Mouse (Mus musculus): ENCODE measurements at regions not wholly inside any gene's neighbourhood (a gene's known extent, or its start where the extent isn't known, plus 50 kb on each side); places are given as distances from the start of the nearest gene placed in this dataset.

DNA sequence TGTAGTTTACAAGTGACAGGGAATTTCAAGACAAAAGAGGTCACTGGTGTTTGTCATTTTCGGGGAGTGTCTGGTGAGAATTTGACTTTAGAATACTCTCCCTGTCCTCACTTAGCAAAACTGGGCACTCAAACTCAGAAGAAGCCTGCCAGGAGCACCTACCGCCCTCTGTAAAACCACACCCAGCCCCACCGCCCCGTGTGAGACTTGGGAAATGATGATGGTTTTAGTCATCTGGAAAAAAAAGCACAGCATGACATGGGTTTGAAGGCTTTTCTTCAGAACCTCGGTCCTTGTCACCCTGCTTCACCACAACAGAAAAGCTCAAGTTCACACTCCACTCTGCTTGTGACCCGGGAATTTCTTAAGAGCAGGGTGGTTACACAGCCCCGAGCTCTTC lies 210.4 kb upstream of the Spdye4c start:
- 58% methylated on average over 7 of the region's 7 CpGs for WGBS
- H3K9me3 ChIP-seq (ENCODE audit: control insufficient read depth, low read length), result no peaks in the 10 kb centered on the region
- no peak overlapping the region for H3K27ac ChIP-seq (ENCODE audit: low read depth, low read length)
- H3K4me3 ChIP-seq (ENCODE audit: low read length), result no peak overlapping the region
- H3K4me2 ChIP-seq (replicated peaks; ENCODE audit: low read depth, low read length), result no peak overlapping the region
- H3K9ac ChIP-seq (ENCODE audit: low read depth, low read length), result no peak overlapping the region
- H3K27me3 ChIP-seq (ENCODE audit: control insufficient read depth, insufficient read depth, low read length), result no peaks in the 10 kb centered on the region
- peaks cover 10% of the 10 kb centered on the region; the same call in 1 of the 2 replicates for H3K4me1 ChIP-seq (ENCODE audit: control insufficient read depth, insufficient read depth, low read length)
- no peaks in the 10 kb centered on the region for H3K36me3 ChIP-seq (ENCODE audit: control insufficient read depth, insufficient read depth, low read length)
- no peak for ATAC-seq (ENCODE audit: low FRiP score, low TSS enrichment)

DNA sequence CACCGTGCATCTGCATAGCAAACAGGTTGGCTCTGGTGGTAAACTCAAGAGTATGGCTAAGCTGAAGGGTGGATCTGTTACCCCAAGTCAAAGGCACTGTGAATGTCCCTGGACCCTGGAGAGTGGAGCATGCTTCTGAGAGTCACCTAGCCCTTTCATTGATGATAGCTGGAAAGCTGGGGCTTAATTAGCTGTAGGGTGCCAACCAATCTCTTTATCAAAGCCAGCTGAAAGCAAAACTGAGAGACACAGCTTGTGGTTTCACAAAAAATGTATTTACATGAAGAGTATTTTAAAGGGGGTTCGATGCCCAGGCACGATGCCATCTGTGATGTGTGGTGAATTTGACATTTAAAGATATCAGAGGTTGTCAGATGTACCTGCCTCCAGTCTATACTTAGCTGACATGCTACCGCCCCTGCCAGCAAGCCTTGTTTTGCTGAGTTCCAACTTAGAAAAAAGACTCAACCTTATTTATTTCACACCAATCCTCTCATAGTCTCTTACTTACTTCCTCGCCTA lies 209.3 kb upstream of the Spdye4c start:
- H3K4me1 ChIP-seq (ENCODE audit: control insufficient read depth, insufficient read depth, low read length), result peaks cover 10% of the 10 kb centered on the region; the same call in 1 of the 2 replicates
- H3K27me3 ChIP-seq (ENCODE audit: control insufficient read depth, insufficient read depth, low read length), result no peaks in the 10 kb centered on the region
- H3K36me3 ChIP-seq (ENCODE audit: control insufficient read depth, insufficient read depth, low read length), result no peaks in the 10 kb centered on the region
- H3K9ac ChIP-seq (ENCODE audit: low read depth, low read length), result no peak overlapping the region
- H3K9me3 ChIP-seq (ENCODE audit: control insufficient read depth, low read length), result no peaks in the 10 kb centered on the region
- no peak overlapping the region for H3K4me3 ChIP-seq (ENCODE audit: low read length)
- H3K4me2 ChIP-seq (replicated peaks; ENCODE audit: low read depth, low read length), result no peak overlapping the region
- no peak overlapping the region for H3K27ac ChIP-seq (ENCODE audit: low read depth, low read length)
- no peak for ATAC-seq (ENCODE audit: low FRiP score, low TSS enrichment)
- WGBS, result 84% methylated on average over 5 of the region's 5 CpGs

DNA sequence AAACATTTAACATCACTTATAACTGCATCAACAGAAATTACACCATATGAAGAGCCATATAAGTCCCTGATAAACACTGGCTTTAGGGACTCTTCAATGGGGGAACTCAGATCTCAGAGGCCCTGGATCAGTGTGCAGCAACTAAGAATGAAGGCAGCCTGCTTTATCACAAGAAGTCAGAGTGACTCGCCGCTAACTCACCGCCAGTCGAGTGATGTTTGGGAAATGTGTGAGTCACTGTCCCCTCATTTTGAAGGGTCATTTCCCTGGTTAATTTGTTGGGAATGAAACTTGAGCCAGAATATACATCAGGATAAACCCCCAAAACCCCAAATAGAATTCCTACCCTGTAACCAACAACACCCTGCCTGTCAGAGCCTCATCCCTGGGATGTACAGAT lies 208.5 kb upstream of the Spdye4c start:
- H3K36me3 ChIP-seq (ENCODE audit: control insufficient read depth, insufficient read depth, low read length), result no peaks in the 10 kb centered on the region
- no peaks in the 10 kb centered on the region for H3K9me3 ChIP-seq (ENCODE audit: control insufficient read depth, low read length)
- no peak overlapping the region for H3K27ac ChIP-seq (ENCODE audit: low read depth, low read length)
- no peak overlapping the region for H3K9ac ChIP-seq (ENCODE audit: low read depth, low read length)
- H3K27me3 ChIP-seq (ENCODE audit: control insufficient read depth, insufficient read depth, low read length), result no peaks in the 10 kb centered on the region
- H3K4me2 ChIP-seq (replicated peaks; ENCODE audit: low read depth, low read length), result no peak overlapping the region
- WGBS, result 54% methylated on average over 4 of the region's 4 CpGs
- H3K4me1 ChIP-seq (ENCODE audit: control insufficient read depth, insufficient read depth, low read length), result peaks cover 5% of the 10 kb centered on the region; the same call in 1 of the 2 replicates
- H3K4me3 ChIP-seq (ENCODE audit: low read length), result no peak overlapping the region
- ATAC-seq (ENCODE audit: low FRiP score, low TSS enrichment), result no peak

DNA sequence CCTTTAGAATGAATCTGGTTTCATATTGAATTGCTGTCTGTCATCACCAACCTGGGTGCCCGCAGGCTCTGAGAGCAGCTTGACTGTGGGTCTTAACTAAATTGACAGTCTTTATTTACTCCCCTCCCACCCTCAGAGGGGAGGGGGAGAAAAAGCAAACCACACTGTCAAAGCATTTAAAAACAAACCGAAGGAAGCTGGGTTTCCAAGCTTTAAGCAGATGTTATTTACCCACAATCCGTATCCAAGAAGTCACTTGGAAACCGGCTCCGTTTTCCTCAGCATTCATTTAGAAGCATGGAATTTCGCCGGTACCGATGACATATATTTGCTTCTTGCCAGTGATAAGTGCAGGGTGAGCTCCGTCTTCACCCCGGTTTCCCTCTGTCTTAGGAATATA lies 206.4 kb upstream of the Spdye4c start:
- Histone ChIP-seq H3K4me2 (replicated peaks; ENCODE audit: low read depth, low read length) (no peak overlapping the region), H3K4me1 (ENCODE audit: control insufficient read depth, insufficient read depth, low read length) (peaks cover 8% of the 10 kb centered on the region; the same call in 1 of the 2 replicates), H3K9ac (ENCODE audit: low read depth, low read length) (no peak overlapping the region), H3K36me3 (ENCODE audit: control insufficient read depth, insufficient read depth, low read length) (no peaks in the 10 kb centered on the region), H3K27me3 (ENCODE audit: control insufficient read depth, insufficient read depth, low read length) (no peaks in the 10 kb centered on the region), H3K9me3 (ENCODE audit: control insufficient read depth, low read length) (no peaks in the 10 kb centered on the region), H3K27ac (ENCODE audit: low read depth, low read length) (no peak overlapping the region), H3K4me3 (ENCODE audit: low read length) (no peak overlapping the region)
- ATAC-seq (ENCODE audit: low FRiP score, low TSS enrichment), result no peak
- WGBS, result 73% methylated on average over 10 of the region's 10 CpGs

DNA sequence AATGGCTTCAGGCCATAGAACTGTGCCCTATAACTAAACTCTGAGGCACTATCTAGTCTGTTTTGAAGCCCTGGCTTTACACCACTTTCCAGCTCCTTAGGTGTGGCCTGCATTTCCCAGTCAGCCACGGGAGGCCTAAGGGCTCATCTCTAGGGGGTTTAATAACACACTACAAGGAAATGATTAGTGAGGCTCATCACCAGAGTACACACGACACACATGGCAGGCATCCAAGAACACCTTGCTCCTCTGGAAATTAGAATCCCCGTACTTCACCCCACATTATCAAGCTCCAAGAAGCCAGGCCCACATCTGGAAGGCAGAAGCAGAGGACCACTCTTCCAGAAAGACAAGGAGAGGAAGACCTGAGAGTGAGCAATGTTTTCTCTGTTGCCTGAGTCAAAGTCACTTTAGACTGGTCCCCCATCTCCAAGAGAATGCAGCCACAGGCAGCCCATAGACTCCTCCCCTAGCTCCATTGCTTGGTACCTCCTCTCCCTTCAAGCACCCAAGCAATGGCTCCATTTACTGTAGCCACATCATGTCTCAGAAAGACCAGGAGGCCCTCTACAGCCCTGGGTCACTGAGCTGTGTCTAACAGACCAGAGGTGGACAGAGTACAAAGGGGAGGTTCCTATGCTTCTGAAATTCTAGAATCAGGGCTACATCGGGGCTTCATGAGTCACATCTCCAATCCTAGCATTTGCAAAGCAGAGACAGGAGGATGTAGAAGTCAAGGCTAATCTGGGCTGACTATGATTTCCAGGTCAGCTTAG lies 204.0 kb upstream of the Spdye4c start:
- no peak for ATAC-seq (ENCODE audit: low FRiP score, low TSS enrichment)
- WGBS, result 51% methylated on average over 4 of the region's 4 CpGs
- H3K36me3 ChIP-seq (ENCODE audit: control insufficient read depth, insufficient read depth, low read length), result no peaks in the 10 kb centered on the region
- H3K27ac ChIP-seq (ENCODE audit: low read depth, low read length), result no peak overlapping the region
- no peak overlapping the region for H3K4me3 ChIP-seq (ENCODE audit: low read length)
- peaks cover 9% of the 10 kb centered on the region for H3K4me1 ChIP-seq (ENCODE audit: control insufficient read depth, insufficient read depth, low read length)
- no peaks in the 10 kb centered on the region for H3K27me3 ChIP-seq (ENCODE audit: control insufficient read depth, insufficient read depth, low read length)
- no peak overlapping the region for H3K4me2 ChIP-seq (replicated peaks; ENCODE audit: low read depth, low read length)
- no peaks in the 10 kb centered on the region for H3K9me3 ChIP-seq (ENCODE audit: control insufficient read depth, low read length)
- no peak overlapping the region for H3K9ac ChIP-seq (ENCODE audit: low read depth, low read length)

DNA sequence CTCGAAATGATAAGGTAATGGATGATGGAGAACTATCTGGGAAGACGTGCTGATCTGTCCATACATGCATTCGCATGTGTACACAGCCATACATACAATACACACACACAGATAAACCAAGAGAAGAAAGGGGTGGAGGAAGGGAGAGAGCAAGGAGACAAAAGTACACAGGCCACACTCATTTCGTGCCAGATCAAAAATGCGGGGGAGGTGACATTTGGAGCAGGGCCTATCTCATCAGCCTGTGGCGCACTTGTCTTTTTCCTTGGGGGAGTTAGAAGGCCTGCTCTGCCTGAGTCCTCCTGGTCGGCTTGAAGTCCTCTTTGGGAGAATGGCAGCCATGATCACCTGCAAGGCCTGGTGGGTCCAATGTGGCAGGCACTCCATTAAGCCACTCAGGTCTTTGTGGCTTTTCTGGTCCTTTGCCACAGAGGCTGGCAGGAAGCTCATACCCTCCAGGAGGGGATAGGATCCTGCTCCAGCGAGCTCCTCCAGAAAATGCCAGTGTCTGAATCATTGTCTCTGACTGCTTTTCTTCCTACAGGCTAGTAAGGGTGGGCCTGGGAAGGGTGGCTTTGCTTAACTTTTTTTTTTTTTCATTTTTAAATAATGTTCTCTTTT lies 203.0 kb upstream of the Spdye4c start:
- H3K9me3 ChIP-seq (ENCODE audit: control insufficient read depth, low read length), result no peaks in the 10 kb centered on the region
- 76% methylated on average over 8 of the region's 8 CpGs for WGBS
- H3K4me1 ChIP-seq (ENCODE audit: control insufficient read depth, insufficient read depth, low read length), result peaks cover 16% of the 10 kb centered on the region
- no peak overlapping the region for H3K4me2 ChIP-seq (replicated peaks; ENCODE audit: low read depth, low read length)
- no peaks in the 10 kb centered on the region for H3K27me3 ChIP-seq (ENCODE audit: control insufficient read depth, insufficient read depth, low read length)
- H3K4me3 ChIP-seq (ENCODE audit: low read length), result no peak overlapping the region
- no peak overlapping the region for H3K9ac ChIP-seq (ENCODE audit: low read depth, low read length)
- H3K36me3 ChIP-seq (ENCODE audit: control insufficient read depth, insufficient read depth, low read length), result no peaks in the 10 kb centered on the region
- no peak for ATAC-seq (ENCODE audit: low FRiP score, low TSS enrichment)
- no peak overlapping the region for H3K27ac ChIP-seq (ENCODE audit: low read depth, low read length)

DNA sequence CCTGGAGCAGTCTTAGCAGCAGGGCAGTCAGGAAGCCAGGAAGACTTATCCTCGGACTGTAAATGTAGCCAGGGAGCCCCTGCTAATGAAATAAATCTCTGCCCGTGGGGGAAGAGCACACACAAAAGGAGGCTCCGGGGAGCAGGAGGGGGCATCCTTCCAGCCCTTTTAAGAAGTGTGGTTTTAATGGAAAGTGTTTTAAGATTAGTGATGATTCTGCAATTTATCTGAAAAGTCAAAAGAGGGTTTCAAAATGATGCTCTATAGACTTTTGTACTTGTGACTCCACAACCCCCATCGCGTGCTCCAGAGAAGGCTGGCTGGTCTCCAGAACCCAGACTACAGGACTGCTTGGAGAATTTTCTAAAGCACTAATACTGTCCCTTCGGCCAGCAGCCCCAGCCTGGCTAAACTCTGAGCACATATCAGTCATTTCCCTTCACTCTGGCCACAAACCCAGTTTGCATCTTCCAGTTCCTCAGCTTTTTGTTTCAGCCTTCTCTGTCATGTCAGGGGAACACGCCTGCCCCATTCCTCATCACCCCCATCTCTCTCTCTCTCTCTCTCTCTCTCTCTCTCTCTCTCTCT lies 202.0 kb upstream of the Spdye4c start:
- Histone ChIP-seq H3K4me1 (ENCODE audit: control insufficient read depth, insufficient read depth, low read length) (peaks cover 21% of the 10 kb centered on the region), H3K4me3 (ENCODE audit: low read length) (no peak overlapping the region), H3K4me2 (replicated peaks; ENCODE audit: low read depth, low read length) (no peak overlapping the region), H3K9ac (ENCODE audit: low read depth, low read length) (no peak overlapping the region), H3K27ac (ENCODE audit: low read depth, low read length) (no peak overlapping the region), H3K9me3 (ENCODE audit: control insufficient read depth, low read length) (no peaks in the 10 kb centered on the region), H3K27me3 (ENCODE audit: control insufficient read depth, insufficient read depth, low read length) (no peaks in the 10 kb centered on the region), H3K36me3 (ENCODE audit: control insufficient read depth, insufficient read depth, low read length) (no peaks in the 10 kb centered on the region)
- no peak for ATAC-seq (ENCODE audit: low FRiP score, low TSS enrichment)
- 19% methylated on average over 7 of the region's 7 CpGs for WGBS

DNA sequence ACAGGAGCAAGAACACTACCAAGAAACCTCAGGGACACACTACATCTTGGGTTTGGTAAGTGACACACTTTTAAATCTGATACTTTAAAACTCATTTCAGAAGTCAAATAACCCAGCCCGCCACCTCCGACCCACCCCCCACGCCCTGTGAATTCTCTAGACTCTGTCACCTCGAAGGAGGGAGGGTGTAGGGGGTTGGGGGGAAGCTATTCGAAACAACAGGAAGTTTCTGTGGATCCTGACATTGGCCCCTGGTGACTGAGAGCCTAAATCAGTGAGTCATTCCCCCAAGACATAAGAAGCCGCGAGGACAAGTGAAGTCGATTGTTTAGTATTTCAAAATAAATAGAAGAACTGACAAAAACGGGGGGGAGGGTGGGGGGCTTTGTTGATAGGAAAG lies 198.7 kb upstream of the Spdye4c start:
- peaks cover 28% of the 10 kb centered on the region for H3K4me1 ChIP-seq (ENCODE audit: control insufficient read depth, insufficient read depth, low read length)
- ATAC-seq (ENCODE audit: low FRiP score, low TSS enrichment), result no peak
- H3K4me3 ChIP-seq (ENCODE audit: low read length), result peak overlapping the region; percentile 7; the same call in 1 of the 2 replicates
- 3% methylated on average over 9 of the region's 9 CpGs for WGBS
- no peaks in the 10 kb centered on the region for H3K27me3 ChIP-seq (ENCODE audit: control insufficient read depth, insufficient read depth, low read length)
- peak overlapping the region; percentile 22 for H3K4me2 ChIP-seq (replicated peaks; ENCODE audit: low read depth, low read length)
- H3K9me3 ChIP-seq (ENCODE audit: control insufficient read depth, low read length), result no peaks in the 10 kb centered on the region
- H3K36me3 ChIP-seq (ENCODE audit: control insufficient read depth, insufficient read depth, low read length), result no peaks in the 10 kb centered on the region
- no peak overlapping the region for H3K9ac ChIP-seq (ENCODE audit: low read depth, low read length)
- H3K27ac ChIP-seq (ENCODE audit: low read depth, low read length), result no peak overlapping the region

DNA sequence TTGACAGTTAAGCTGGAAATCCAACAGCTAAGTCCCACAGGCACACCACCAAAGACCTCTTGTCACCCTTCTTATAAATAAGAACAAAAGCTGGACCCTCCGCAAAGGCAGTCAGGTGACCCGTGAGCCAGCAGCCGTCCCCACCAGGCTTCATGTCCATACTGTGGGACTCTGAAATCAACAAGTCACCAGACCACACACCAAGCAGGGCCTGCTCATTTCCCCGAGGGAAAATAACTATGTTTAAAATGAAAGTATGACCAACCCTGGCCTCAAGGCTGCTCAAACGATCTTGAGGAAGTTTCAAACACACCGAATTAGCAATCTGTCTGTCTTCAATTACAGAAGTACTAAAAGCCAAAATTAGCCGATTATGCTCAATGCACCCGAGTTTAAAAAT lies 197.6 kb upstream of the Spdye4c start:
- Histone ChIP-seq H3K27me3 (ENCODE audit: control insufficient read depth, insufficient read depth, low read length) (no peaks in the 10 kb centered on the region), H3K9ac (ENCODE audit: low read depth, low read length) (no peak overlapping the region), H3K36me3 (ENCODE audit: control insufficient read depth, insufficient read depth, low read length) (no peaks in the 10 kb centered on the region), H3K9me3 (ENCODE audit: control insufficient read depth, low read length) (no peaks in the 10 kb centered on the region), H3K27ac (ENCODE audit: low read depth, low read length) (no peak overlapping the region), H3K4me2 (replicated peaks; ENCODE audit: low read depth, low read length) (no peak overlapping the region), H3K4me3 (ENCODE audit: low read length) (no peak overlapping the region), H3K4me1 (ENCODE audit: control insufficient read depth, insufficient read depth, low read length) (peaks cover 28% of the 10 kb centered on the region)
- WGBS, result 37% methylated on average over 8 of the region's 8 CpGs
- no peak for ATAC-seq (ENCODE audit: low FRiP score, low TSS enrichment)

Data from kidney, embryonic 14.5 days (tissue).